8 mouse cellular contexts compared by ENCODE assay signal in genomic region chr12:111726122-111726463, GRCm38 (mm10). TPM values are rescaled to one million over a fixed set of nuclear protein-coding genes. Genes with fewer than 3 reads are reported as not detected.
DNase-seq lines count a peak whose midpoint lies in the region; ATAC-seq lines count a peak whose summit lies in the region.

No protein-coding gene starts in this region.

- no peaks in the 10 kb centered on the region for H3K9me3 ChIP-seq in embryonic facial prominence, embryonic 10.5 days
- no peaks in the 10 kb centered on the region for H3K9me3 ChIP-seq in heart, embryonic 13.5 days

- no peak overlapping the region for H3K9ac ChIP-seq in heart, embryonic 13.5 days

- H3K4me2 ChIP-seq in heart, embryonic 13.5 days = no peak overlapping the region

- peaks cover 72% of the 10 kb centered on the region for H3K36me3 ChIP-seq in embryonic facial prominence, embryonic 10.5 days (replicated peaks)
- peaks cover 54% of the 10 kb centered on the region for H3K36me3 ChIP-seq in heart, embryonic 13.5 days

- peak; percentile 67 for DNase-seq in gastrocnemius, adult 18-20 months (ENCODE audit: low spot score)
- DNase-seq in gastrocnemius, postnatal 10 days = no peak
- DNase-seq in embryonic facial prominence, embryonic 10.5 days (ENCODE audit: low spot score) = no peak
- peak; percentile 37 to 58 for DNase-seq in layer of hippocampus, postnatal 36 days
- DNase-seq in right cerebral cortex, postnatal 14 days = peak; percentile 32
- no peak for DNase-seq in embryo, embryonic 11 days
- DNase-seq in thymus, postnatal 36 days = no peak

- H3K27ac ChIP-seq in embryonic facial prominence, embryonic 10.5 days (replicated peaks) = peak overlapping the region; percentile 27; the same call in 1 of the 2 replicates
- peak overlapping the region; percentile 43 for H3K27ac ChIP-seq in heart, embryonic 13.5 days (replicated peaks)

- H3K4me1 ChIP-seq in embryonic facial prominence, embryonic 10.5 days = peaks cover 22% of the 10 kb centered on the region
- H3K4me1 ChIP-seq in heart, embryonic 13.5 days = peaks cover 7% of the 10 kb centered on the region

- 56% methylated on average over 4 of the region's 4 CpGs for WGBS in embryonic facial prominence, embryonic 10.5 days
- 54% methylated on average over 4 of the region's 4 CpGs for WGBS in heart, embryonic 13.5 days

- H3K27me3 ChIP-seq in embryonic facial prominence, embryonic 10.5 days (replicated peaks; ENCODE audit: low read depth, poor library complexity, severe bottlenecking) = no peaks in the 10 kb centered on the region
- H3K27me3 ChIP-seq in heart, embryonic 13.5 days (replicated peaks) = no peaks in the 10 kb centered on the region

- H3K4me3 ChIP-seq in embryonic facial prominence, embryonic 10.5 days = no peak overlapping the region
- H3K4me3 ChIP-seq in heart, embryonic 13.5 days = no peak overlapping the region

- ATAC-seq in heart, embryonic 13.5 days (ENCODE audit: extremely low read depth, insufficient number of reproducible peaks, low FRiP score, low TSS enrichment) = 0 out of 2 replicates have a peak, but pooled peaks have one; percentile 20

RNA-seq across cellular contexts. Expression of gene Apopt1, which starts 13.0 kb away (rescaled TPM):
- 10 to 100 TPM; 40.5 to 43.5 TPM for total RNA-seq in gastrocnemius, adult 18-20 months (2021)
- 10 to 100 TPM; 34.7 to 39.5 TPM for total RNA-seq in gastrocnemius, postnatal 10 days (2021)
- polyA plus RNA-seq in embryonic facial prominence, embryonic 10.5 days (2016; fragmentation: Nextera tagmentation; extraction: Ambion mirVana) = 56.2 and 56.4 TPM in 2 replicates
- polyA plus RNA-seq in heart, embryonic 13.5 days (2015; fragmentation: Nextera tagmentation; extraction: Ambion mirVana) = 41.0 and 45.5 TPM in 2 replicates
- 10 to 100 TPM; 35.7 to 37.9 TPM for total RNA-seq in layer of hippocampus, postnatal 36 days (2021)

RNA-seq across cellular contexts. Expression of gene Bag5, which starts 13.0 kb away (rescaled TPM):
- total RNA-seq in gastrocnemius, adult 18-20 months (2021) = 10 to 100 TPM; 16.0 to 16.9 TPM
- 10 to 100 TPM; 17.5 to 21.1 TPM for total RNA-seq in gastrocnemius, postnatal 10 days (2021)
- 50.2 and 58.0 TPM in 2 replicates for polyA plus RNA-seq in embryonic facial prominence, embryonic 10.5 days (2016; fragmentation: Nextera tagmentation; extraction: Ambion mirVana)
- 35.4 and 41.6 TPM in 2 replicates for polyA plus RNA-seq in heart, embryonic 13.5 days (2015; fragmentation: Nextera tagmentation; extraction: Ambion mirVana)
- 10 to 100 TPM; 50.1 to 51.3 TPM for total RNA-seq in layer of hippocampus, postnatal 36 days (2021)

RNA-seq across cellular contexts. Expression of gene Klc1, which starts 32.6 kb away (rescaled TPM):
- 10 to 100 TPM; 59.1 to 60.1 TPM for total RNA-seq in gastrocnemius, adult 18-20 months (2021)
- 10 to 100 TPM; 81.0 to 96.2 TPM for total RNA-seq in gastrocnemius, postnatal 10 days (2021)
- polyA plus RNA-seq in embryonic facial prominence, embryonic 10.5 days (2016; fragmentation: Nextera tagmentation; extraction: Ambion mirVana) = 130 and 131 TPM in 2 replicates
- polyA plus RNA-seq in heart, embryonic 13.5 days (2015; fragmentation: Nextera tagmentation; extraction: Ambion mirVana) = 95.2 and 103 TPM in 2 replicates
- 100 to 1,000 TPM; 672 to 713 TPM for total RNA-seq in layer of hippocampus, postnatal 36 days (2021)

RNA-seq across cellular contexts. Expression of gene Trmt61a, which starts 48.2 kb away (rescaled TPM):
- 1 to 10 TPM; 2.4 to 3.9 TPM for total RNA-seq in gastrocnemius, adult 18-20 months (2021)
- 1 to 10 TPM; 3.8 to 5.4 TPM for total RNA-seq in gastrocnemius, postnatal 10 days (2021)
- 17.7 and 19.6 TPM in 2 replicates for polyA plus RNA-seq in embryonic facial prominence, embryonic 10.5 days (2016; fragmentation: Nextera tagmentation; extraction: Ambion mirVana)
- 7.8 and 8.3 TPM in 2 replicates for polyA plus RNA-seq in heart, embryonic 13.5 days (2015; fragmentation: Nextera tagmentation; extraction: Ambion mirVana)
- 10 to 100 TPM; 16.1 to 17.4 TPM for total RNA-seq in layer of hippocampus, postnatal 36 days (2021)

RNA-seq across cellular contexts. Expression of gene Ckb, which starts 54.0 kb away (rescaled TPM):
- total RNA-seq in gastrocnemius, adult 18-20 months (2021) = 10 to 100 TPM in 1 of 2 experiments, 1 to 10 TPM in 1; 5.9 to 12.2 TPM
- total RNA-seq in gastrocnemius, postnatal 10 days (2021) = 10 to 100 TPM; 37.7 to 68.3 TPM
- 479 and 683 TPM in 2 replicates for polyA plus RNA-seq in embryonic facial prominence, embryonic 10.5 days (2016; fragmentation: Nextera tagmentation; extraction: Ambion mirVana)
- polyA plus RNA-seq in heart, embryonic 13.5 days (2015; fragmentation: Nextera tagmentation; extraction: Ambion mirVana) = 279 and 320 TPM in 2 replicates
- 1,000 to 10,000 TPM; 1,201 to 1,207 TPM for total RNA-seq in layer of hippocampus, postnatal 36 days (2021)

Comparison
In these comparisons a context has a peak if more than half of its experiments do, and no peak if none do; other contexts are left out.
1. DNase-seq: peak in gastrocnemius, adult 18-20 months (single experiment), layer of hippocampus, postnatal 36 days (2 of 2) and right cerebral cortex, postnatal 14 days (single experiment); none in gastrocnemius, postnatal 10 days (single experiment), embryonic facial prominence, embryonic 10.5 days (single experiment), embryo, embryonic 11 days (single experiment) and thymus, postnatal 36 days (0 of 2).
2. RNA of gene Klc1, which starts 32.6 kb away (total RNA-seq): 672 to 713 TPM in layer of hippocampus, postnatal 36 days; 81.0 to 96.2 TPM in gastrocnemius, postnatal 10 days and 59.1 to 60.1 TPM in gastrocnemius, adult 18-20 months; every median in the first group is over 4 times any median in the second.